Mouse (Mus musculus) lung, adult 2 months (tissue): ENCODE results near the gene Zfp113.
"Not testable (repeated sequence)": the region's sequence is repeated elsewhere in the genome, so short reads cannot be mapped to it uniquely, and the experiment has no call there.

Experiments used
- CTCF ChIP-seq: fragments of 200-500 bp; IDR thresholded peaks from 2 replicates; pipeline ENCODE4 v1.5.1; 2011; ENCODE audit warnings: mild to moderate bottlenecking, low read length, control low read depth; ENCODE audit not compliant: insufficient read depth
- POLR2A ChIP-seq: fragments of 200-500 bp; IDR thresholded peaks from 2 replicates; pipeline ENCODE4 v1.6.1; 2011; ENCODE audit warnings: low read depth, mild to moderate bottlenecking, control low read depth, low read length, borderline replicate concordance; ENCODE audit errors: extremely low read depth

DNA sequence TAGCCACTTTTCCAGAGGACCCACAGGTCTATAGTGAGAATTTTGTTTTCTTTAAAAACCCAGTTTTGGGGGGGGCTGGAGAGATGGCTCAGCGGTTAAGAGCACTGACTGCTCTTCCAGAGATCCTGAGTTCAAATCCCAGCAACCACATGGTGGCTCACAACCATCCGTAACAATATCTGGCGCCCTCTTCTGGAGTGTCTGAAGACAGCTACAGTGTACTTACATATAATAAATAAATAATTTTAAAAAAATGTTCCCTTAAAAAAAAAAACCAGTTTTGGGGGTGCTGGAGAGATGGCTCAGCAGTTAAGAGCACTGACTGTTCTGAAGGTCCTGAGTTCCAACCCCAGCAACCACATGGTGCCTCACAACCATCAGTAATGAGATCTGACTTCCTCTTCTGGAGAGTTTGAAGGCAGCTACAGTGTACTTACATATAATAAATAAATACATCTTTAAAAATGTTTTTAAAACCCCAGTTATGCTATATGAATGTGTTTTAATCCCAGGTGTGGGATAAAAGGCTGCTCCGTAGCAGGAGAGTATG lies 45.6 kb downstream of the Zfp113 start:
- not testable (repeated sequence) for TF ChIP-seq CTCF, POLR2A
